Mouse (Mus musculus) erythroblast, embryonic 14.5 days (primary cell): ENCODE results near the gene Vmn2r118. TPM values are rescaled to one million over a fixed set of nuclear protein-coding genes. Genes with fewer than 3 reads are reported as not detected.

Experiments
- H3K27me3 ChIP-seq: 2 replicates; pipeline ENCODE4 v1.6.1; 2012; ENCODE audit warnings: inconsistent platforms; ENCODE audit not compliant: control insufficient read depth
- H3K36me3 ChIP-seq: 2 replicates; pipeline ENCODE4 v1.6.1; 2012; ENCODE audit warnings: mild to moderate bottlenecking, inconsistent platforms; ENCODE audit not compliant: control insufficient read depth
- H3K4me1 ChIP-seq: 2 replicates; pipeline ENCODE4 v1.6.1; 2012; ENCODE audit warnings: inconsistent platforms; ENCODE audit not compliant: control insufficient read depth
- H3K4me3 ChIP-seq: replicated peaks from 2 replicates; pipeline ENCODE3; 2012; ENCODE audit warnings: moderate library complexity, mild to moderate bottlenecking, inconsistent platforms
- H3K9me3 ChIP-seq: 2 replicates; pipeline ENCODE4 v1.6.1; 2012; ENCODE audit warnings: low read length, inconsistent platforms, mixed read lengths; ENCODE audit not compliant: control insufficient read depth
- GATA1 ChIP-seq: IDR thresholded peaks from 2 replicates; pipeline ENCODE4 v1.6.1; 2012; ENCODE audit warnings: low read length, inconsistent platforms, mixed read lengths
- TAL1 ChIP-seq: IDR thresholded peaks from 3 replicates; pipeline ENCODE4 v1.6.1; 2012; ENCODE audit warnings: low read length, inconsistent platforms, mixed read lengths
- polyA plus RNA-seq: library from polyadenylated mRNA; stranded (reverse); fragments of >175 nt; gene quantifications from 2 replicates; pipeline ENCODE4 v1.2.3, GENCODE M21; 2012

The Vmn2r118 gene
- not detected in 2 replicates for polyA plus RNA-seq

GRCm38 (mm10) chr17:55625092-55625491 lies at the start of gene Vmn2r118:
Gene Vmn2r118 (minus strand): TSS chr17:55625192.
- H3K9me3 ChIP-seq, result no peaks in the 10 kb centered on the region
- H3K36me3 ChIP-seq, result no peaks in the 10 kb centered on the region
- no peaks in the 10 kb centered on the region for H3K4me1 ChIP-seq
- no peaks in the 10 kb centered on the region for H3K27me3 ChIP-seq
- TF ChIP-seq GATA1 (no peak), TAL1 (no peak)
- H3K4me3 ChIP-seq, result no peak within 1 kb of the TSS

- Histone ChIP-seq H3K4me3 (no peak overlapping the region), H3K27me3 (no peaks in the 10 kb centered on the region), H3K4me1 (no peaks in the 10 kb centered on the region; the same call in 1 of the 2 replicates), H3K36me3 (peaks cover 17% of the 10 kb centered on the region), H3K9me3 (no peaks in the 10 kb centered on the region)
- TF ChIP-seq TAL1 (no peak), GATA1 (no peak)
Observed at GRCm38 (mm10) chr17:55661099-55661498, 36.1 kb upstream of the Vmn2r118 start.

- Histone ChIP-seq H3K4me1 (no peaks in the 10 kb centered on the region), H3K9me3 (peaks cover 7% of the 10 kb centered on the region; the same call in 1 of the 2 replicates), H3K27me3 (no peaks in the 10 kb centered on the region), H3K36me3 (no peaks in the 10 kb centered on the region), H3K4me3 (no peak overlapping the region)
- no peak for TF ChIP-seq GATA1
- TF ChIP-seq TAL1, result no peak
Observed at GRCm38 (mm10) chr17:55590838-55591237, 34.2 kb downstream of the Vmn2r118 start.

- H3K4me1 ChIP-seq, result no peaks in the 10 kb centered on the region
- no peaks in the 10 kb centered on the region for H3K36me3 ChIP-seq
- no peaks in the 10 kb centered on the region for H3K27me3 ChIP-seq
- H3K4me3 ChIP-seq, result no peak overlapping the region
- no peak for TF ChIP-seq GATA1
- no peak for TF ChIP-seq TAL1
- no peaks in the 10 kb centered on the region for H3K9me3 ChIP-seq
Observed at GRCm38 (mm10) chr17:55561774-55562173, 63.2 kb downstream of the Vmn2r118 start.

- TF ChIP-seq GATA1 (no peak), TAL1 (no peak)
- Histone ChIP-seq H3K9me3 (no peaks in the 10 kb centered on the region), H3K27me3 (no peaks in the 10 kb centered on the region), H3K36me3 (no peaks in the 10 kb centered on the region), H3K4me1 (no peaks in the 10 kb centered on the region), H3K4me3 (no peak overlapping the region)
Observed at GRCm38 (mm10) chr17:55548476-55548875, 76.5 kb downstream of the Vmn2r118 start.

Other genes with a start within 250 kb of the Vmn2r118 start
- gene St6gal2, start 179.8 kb downstream of the Vmn2r118 start, polyA plus RNA-seq, result not detected in 2 replicates
- gene Pot1b, start 87.4 kb upstream of the Vmn2r118 start, polyA plus RNA-seq, result 0.05 and 0.10 TPM in 2 replicates
- not detected in 2 replicates for gene Adgre4, start 124.8 kb upstream of the Vmn2r118 start, polyA plus RNA-seq